Mouse (Mus musculus): ENCODE measurements around the gene Wfdc1. TPM values are rescaled to one million over a fixed set of nuclear protein-coding genes. Genes with fewer than 3 reads are reported as not detected.

Wfdc1 gene
- polyA plus RNA-seq, 1 experiment from 2014 or later, result 3.4 TPM

DNA sequence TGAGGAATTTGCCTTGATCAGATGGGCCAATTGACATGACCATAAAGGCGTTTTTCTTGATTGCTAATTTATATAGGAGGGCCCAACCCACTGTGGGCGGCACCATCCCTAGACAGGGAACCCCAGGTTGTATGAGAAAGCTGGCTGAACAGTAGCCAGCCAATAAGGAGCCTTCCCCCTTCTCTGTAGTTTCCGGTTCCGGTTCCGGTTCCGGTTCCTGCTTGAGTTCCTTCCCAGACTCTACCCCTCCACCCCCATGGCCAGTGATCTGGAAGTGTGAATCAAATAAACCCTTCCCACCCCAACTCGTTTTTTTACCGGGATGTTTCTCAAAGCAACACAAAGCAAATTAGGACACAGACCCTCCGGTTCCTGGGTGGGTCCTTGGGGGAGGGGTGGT lies 33.9 kb upstream of the Wfdc1 start:
- no peaks in the 10 kb centered on the region for H3K36me3 ChIP-seq (ENCODE audit: insufficient read depth)
- H3K27me3 ChIP-seq (ENCODE audit: insufficient read depth, low read length), result peaks cover 32% of the 10 kb centered on the region
- no peak overlapping the region for H3K4me2 ChIP-seq
- no peak for TF ChIP-seq CTCF (IDR thresholded peaks at IDR 0.05; ENCODE audit: low read depth)
- 79% methylated on average over 9 of the region's 9 CpGs for WGBS
- no peaks in the 10 kb centered on the region for H3K4me1 ChIP-seq (ENCODE audit: insufficient read depth)
- no peaks in the 10 kb centered on the region for H3K9me3 ChIP-seq (ENCODE audit: low read depth, low read length)
- H3K9ac ChIP-seq, result no peak overlapping the region
- no peak overlapping the region for H3K4me3 ChIP-seq (ENCODE audit: low read depth, low read length)
- H3K27ac ChIP-seq (ENCODE audit: low read depth), result no peak overlapping the region
- DNase-seq (no peak), ATAC-seq (ENCODE audit: insufficient read depth) (no peak)

- Histone ChIP-seq H3K4me3 (ENCODE audit: low read depth, low read length) (no peak overlapping the region), H3K4me1 (ENCODE audit: insufficient read depth) (no peaks in the 10 kb centered on the region), H3K27ac (ENCODE audit: low read depth) (no peak overlapping the region), H3K36me3 (ENCODE audit: insufficient read depth) (no peaks in the 10 kb centered on the region), H3K27me3 (ENCODE audit: insufficient read depth, low read length) (peaks cover 32% of the 10 kb centered on the region), H3K9me3 (ENCODE audit: low read depth, low read length) (no peaks in the 10 kb centered on the region), H3K4me2 (no peak overlapping the region), H3K9ac (no peak overlapping the region)
- DNase-seq (no peak), ATAC-seq (ENCODE audit: insufficient read depth) (no peak)
- WGBS, result 40% methylated on average over 29 of the region's 29 CpGs
- TF ChIP-seq CTCF (IDR thresholded peaks at IDR 0.05; ENCODE audit: low read depth), result no peak
Observed at GRCm38 (mm10) chr8:119632909-119633308, 33.3 kb upstream of the Wfdc1 start.

DNA sequence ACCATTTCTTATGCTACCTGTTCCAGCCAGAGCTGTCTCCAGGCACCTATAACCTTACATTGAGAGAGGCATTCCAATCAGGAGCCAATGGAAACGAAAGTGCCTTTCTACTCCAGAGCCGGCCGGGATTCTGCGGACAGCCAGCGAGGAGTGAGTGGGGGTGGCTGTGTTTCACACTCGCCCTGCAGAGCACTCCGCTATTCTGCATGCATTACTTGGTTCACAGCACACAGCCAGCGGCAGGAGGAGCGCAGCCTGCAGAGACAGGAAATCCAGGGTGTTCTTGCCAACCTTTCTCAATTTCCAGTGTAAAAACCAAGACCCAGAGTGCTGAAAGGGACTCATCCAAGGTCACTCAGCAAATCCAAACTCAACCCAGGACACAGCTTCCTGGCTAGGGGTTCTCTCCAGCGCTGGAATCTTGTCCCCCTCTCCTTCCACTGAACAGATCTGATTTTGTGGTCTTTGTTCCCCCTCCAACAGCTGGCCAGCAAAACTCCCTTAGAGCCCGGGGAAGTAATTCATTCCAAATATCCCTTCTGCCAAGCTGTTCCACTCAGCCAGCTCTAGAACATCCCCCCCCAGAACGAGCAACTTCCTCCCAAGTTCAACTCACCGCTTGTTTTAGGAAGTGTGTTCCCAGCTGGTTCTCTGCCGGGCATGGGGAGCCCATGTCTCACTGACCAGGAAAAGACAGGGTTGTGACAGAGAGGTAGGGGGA lies 31.4 kb upstream of the Wfdc1 start:
- no peak overlapping the region for H3K4me3 ChIP-seq (ENCODE audit: low read depth, low read length)
- peaks cover 32% of the 10 kb centered on the region for H3K27me3 ChIP-seq (ENCODE audit: insufficient read depth, low read length)
- no peak for ATAC-seq (ENCODE audit: insufficient read depth)
- DNase-seq, result peak; percentile 10
- H3K4me1 ChIP-seq (ENCODE audit: insufficient read depth), result no peaks in the 10 kb centered on the region
- no peaks in the 10 kb centered on the region for H3K9me3 ChIP-seq (ENCODE audit: low read depth, low read length)
- H3K36me3 ChIP-seq (ENCODE audit: insufficient read depth), result no peaks in the 10 kb centered on the region
- H3K4me2 ChIP-seq, result no peak overlapping the region
- 29% methylated on average over 14 of the region's 14 CpGs for WGBS
- no peak for TF ChIP-seq CTCF (IDR thresholded peaks at IDR 0.05; ENCODE audit: low read depth)
- H3K27ac ChIP-seq (ENCODE audit: low read depth), result no peak overlapping the region
- no peak overlapping the region for H3K9ac ChIP-seq

- Histone ChIP-seq H3K4me1 (ENCODE audit: insufficient read depth) (no peaks in the 10 kb centered on the region), H3K36me3 (ENCODE audit: insufficient read depth) (no peaks in the 10 kb centered on the region), H3K9ac (0 out of 2 replicates have a peak within 1 kb of the TSS, but pooled peaks have one; percentile 20), H3K9me3 (ENCODE audit: low read depth, low read length) (no peaks in the 10 kb centered on the region), H3K27me3 (ENCODE audit: insufficient read depth, low read length) (peaks cover 32% of the 10 kb centered on the region), H3K4me3 (ENCODE audit: low read depth, low read length) (no peak within 1 kb of the TSS), H3K27ac (ENCODE audit: low read depth) (no peak within 1 kb of the TSS), H3K4me2 (no peak within 1 kb of the TSS)
- DNase-seq (peak; percentile 17), ATAC-seq (ENCODE audit: insufficient read depth) (no peak; the same call in 1 of the 2 replicates)
- TF ChIP-seq CTCF (IDR thresholded peaks at IDR 0.05; ENCODE audit: low read depth), result no peak
- WGBS, result 25% methylated on average over 6 of the region's 6 CpGs
Observed at GRCm38 (mm10) chr8:119635378-119635777, 30.8 kb upstream of the Wfdc1 start, which contains the start of gene Kcng4. Kcng4 (minus strand) TSS chr8:119635680.

- peaks cover 32% of the 10 kb centered on the region for H3K27me3 ChIP-seq (ENCODE audit: insufficient read depth, low read length)
- no peaks in the 10 kb centered on the region for H3K36me3 ChIP-seq (ENCODE audit: insufficient read depth)
- no peaks in the 10 kb centered on the region for H3K9me3 ChIP-seq (ENCODE audit: low read depth, low read length)
- no peak for TF ChIP-seq CTCF (IDR thresholded peaks at IDR 0.05; ENCODE audit: low read depth)
- WGBS, result 58% methylated on average over 2 of the region's 2 CpGs
- no peak overlapping the region for H3K27ac ChIP-seq (ENCODE audit: low read depth)
- no peaks in the 10 kb centered on the region for H3K4me1 ChIP-seq (ENCODE audit: insufficient read depth)
- H3K4me2 ChIP-seq, result no peak overlapping the region
- H3K9ac ChIP-seq, result no peak overlapping the region
- no peak overlapping the region for H3K4me3 ChIP-seq (ENCODE audit: low read depth, low read length)
- ATAC-seq (ENCODE audit: insufficient read depth), result no peak
- no peak for DNase-seq
Observed at GRCm38 (mm10) chr8:119635958-119636357, 30.2 kb upstream of the Wfdc1 start.

- no peaks in the 10 kb centered on the region for H3K9me3 ChIP-seq (ENCODE audit: low read depth, low read length)
- 57% methylated on average over 7 of the region's 7 CpGs for WGBS
- TF ChIP-seq CTCF (IDR thresholded peaks at IDR 0.05; ENCODE audit: low read depth), result no peak
- H3K27ac ChIP-seq (ENCODE audit: low read depth), result no peak overlapping the region
- no peaks in the 10 kb centered on the region for H3K36me3 ChIP-seq (ENCODE audit: insufficient read depth)
- H3K27me3 ChIP-seq (ENCODE audit: insufficient read depth, low read length), result peaks cover 32% of the 10 kb centered on the region
- DNase-seq, result no peak
- H3K4me2 ChIP-seq, result no peak overlapping the region
- no peak for ATAC-seq (ENCODE audit: insufficient read depth)
- H3K9ac ChIP-seq, result no peak overlapping the region
- H3K4me1 ChIP-seq (ENCODE audit: insufficient read depth), result no peaks in the 10 kb centered on the region
- no peak overlapping the region for H3K4me3 ChIP-seq (ENCODE audit: low read depth, low read length)
Observed at GRCm38 (mm10) chr8:119636766-119637165, 29.4 kb upstream of the Wfdc1 start.

DNA sequence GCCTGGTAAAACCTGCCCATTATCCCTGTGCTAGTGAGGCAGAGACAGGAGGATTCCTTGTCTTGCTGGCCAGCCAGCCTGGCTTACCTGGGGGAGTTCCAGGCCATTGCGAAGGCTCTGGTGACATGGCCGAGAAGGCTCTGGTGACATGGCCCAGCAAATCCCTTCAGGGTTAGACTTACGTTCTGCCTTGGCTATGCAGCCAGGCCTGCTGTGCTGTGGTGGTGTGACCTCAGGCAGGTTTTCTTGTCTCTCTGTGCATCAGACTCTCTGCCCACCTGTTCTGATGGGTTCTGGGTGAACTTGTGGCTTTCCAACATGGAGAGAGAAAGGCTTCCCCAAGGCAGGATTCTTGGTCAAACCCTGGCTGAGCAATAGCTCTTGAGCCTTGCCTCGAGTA lies 28.8 kb upstream of the Wfdc1 start:
- ATAC-seq (ENCODE audit: insufficient read depth), result no peak
- Histone ChIP-seq H3K9ac (no peak overlapping the region), H3K27me3 (ENCODE audit: insufficient read depth, low read length) (peaks cover 29% of the 10 kb centered on the region), H3K4me2 (no peak overlapping the region), H3K27ac (ENCODE audit: low read depth) (no peak overlapping the region), H3K4me3 (ENCODE audit: low read depth, low read length) (no peak overlapping the region), H3K4me1 (ENCODE audit: insufficient read depth) (no peaks in the 10 kb centered on the region), H3K9me3 (ENCODE audit: low read depth, low read length) (no peaks in the 10 kb centered on the region), H3K36me3 (ENCODE audit: insufficient read depth) (no peaks in the 10 kb centered on the region)
- DNase-seq, result no peak
- TF ChIP-seq CTCF (IDR thresholded peaks at IDR 0.05; ENCODE audit: low read depth), result no peak
- 79% methylated on average over 4 of the region's 4 CpGs for WGBS
